ENCODE assay signal across 8 mouse cellular contexts in genomic region chr17:72242036-72242435, GRCm38 (mm10).
DNase-seq lines count a peak whose midpoint lies in the region; ATAC-seq lines count a peak whose summit lies in the region.

No protein-coding gene starts in this region.

- DNase-seq in heart, adult 8-10 months (ENCODE audit: low spot score) = peak; percentile 16
- DNase-seq in heart, adult 11 months = no peak
- DNase-seq in urinary bladder, adult 18-20 months (ENCODE audit: low spot score in 2 of 2) = peak; percentile 22 to 23
- DNase-seq in urinary bladder, postnatal 4 days (ENCODE audit: low spot score in 2 of 2) = no peak
- DNase-seq in cerebellum, postnatal 25 days = peak; percentile 69 to 79
- DNase-seq in kidney, postnatal 14 days = peak; percentile 48
- peak; percentile 34 for DNase-seq in mesoderm, embryonic 11.5 days (ENCODE audit: low read depth, low spot score)

- no peak for ATAC-seq in monocyte, adult 5-6 weeks (replicated peaks; ENCODE audit: insufficient number of reproducible peaks, low FRiP score, low TSS enrichment, poor library complexity, severe bottlenecking)

Comparison
In these comparisons a context has a peak if more than half of its experiments do, and no peak if none do; other contexts are left out.
1. DNase-seq: peak in heart, adult 8-10 months (single experiment), urinary bladder, adult 18-20 months (2 of 2), cerebellum, postnatal 25 days (2 of 2), kidney, postnatal 14 days (single experiment) and mesoderm, embryonic 11.5 days (single experiment); none in heart, adult 11 months (single experiment) and urinary bladder, postnatal 4 days (0 of 2).